Mouse (Mus musculus) testis, postnatal 14 days (tissue): ENCODE results near the gene S100z.

Source experiments
- DNase-seq: peaks from one replicate; pipeline ENCODE4 v3.0.0; 2021; ENCODE audit warnings: low spot score

The S100z gene

GRCm38 (mm10) chr13:95444824-95445223 lies 33.7 kb downstream of the S100z start, which contains the start of gene Crhbp:
Crhbp (minus strand) TSS chr13:95444924.
- DNase-seq, result no peak

- no peak for DNase-seq
Observed at GRCm38 (mm10) chr13:95444291-95444690, 34.2 kb downstream of the S100z start.

GRCm38 (mm10) chr13:95443376-95444233 lies 34.9 kb downstream of the S100z start:
- no peak for DNase-seq

GRCm38 (mm10) chr13:95442901-95443300 lies 35.6 kb downstream of the S100z start:
- no peak for DNase-seq

GRCm38 (mm10) chr13:95439569-95439968 lies 39.0 kb downstream of the S100z start:
- DNase-seq, result no peak

- DNase-seq, result no peak
Observed at GRCm38 (mm10) chr13:95431760-95432159, 46.8 kb downstream of the S100z start.

GRCm38 (mm10) chr13:95427499-95427898 lies 51.0 kb downstream of the S100z start:
- DNase-seq, result no peak
